Mouse (Mus musculus) brain, embryonic 14.5 days (tissue): ENCODE data around the gene Vegfa.

Experiments
- CTCF ChIP-seq: fragments of 200-500 bp; IDR thresholded peaks from 2 replicates; pipeline ENCODE4 v1.5.1; 2012; ENCODE audit warnings: inconsistent platforms, mild to moderate bottlenecking, moderate library complexity, borderline replicate concordance; ENCODE audit not compliant: insufficient read depth, insufficient read length; ENCODE audit errors: extremely low read depth
- POLR2A ChIP-seq: fragments of 200-500 bp; IDR thresholded peaks from 2 replicates; pipeline ENCODE4 v1.6.1; 2012; ENCODE audit warnings: mild to moderate bottlenecking, inconsistent platforms, borderline replicate concordance; ENCODE audit not compliant: poor library complexity, insufficient read depth, insufficient read length, severe bottlenecking; ENCODE audit errors: extremely low read depth

DNA sequence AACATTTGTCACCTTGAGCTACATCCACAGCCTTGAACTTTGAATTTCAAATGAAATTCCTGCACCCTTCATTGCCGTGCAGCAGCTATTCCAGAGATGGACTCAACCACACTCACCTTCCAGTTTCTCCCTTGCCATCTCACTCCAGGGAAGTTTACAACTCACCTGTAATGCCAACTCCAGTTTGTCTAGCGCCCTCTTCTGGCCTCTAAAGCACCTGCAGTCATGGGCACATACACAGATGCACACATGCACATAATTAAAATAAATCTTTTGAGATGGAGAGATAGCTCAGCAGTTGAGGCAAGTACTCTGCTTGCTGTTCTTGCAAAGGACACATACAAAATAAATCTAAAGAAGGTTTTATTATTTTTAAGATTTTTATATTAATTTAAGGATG lies 46.9 kb upstream of the Vegfa start:
- TF ChIP-seq CTCF (peak; percentile 17; the same call in 1 of the 2 replicates), POLR2A (no peak)
